Mouse (Mus musculus): ENCODE data around the gene Muc13. TPM values are rescaled to one million over a fixed set of nuclear protein-coding genes. Genes with fewer than 3 reads are reported as not detected.

Gene Muc13
- polyA plus RNA-seq, 1 experiment = 0.02 TPM

GRCm38 (mm10) chr16:33747994-33748393 is 45.8 kb upstream of the Muc13 start:
- Histone ChIP-seq H3K79me3 (ENCODE audit: low read depth) (no peaks in the 10 kb centered on the region), H3K36me3 (ENCODE audit: control insufficient read depth, insufficient read depth) (peaks cover 7% of the 10 kb centered on the region), H3K4me3 (ENCODE audit: insufficient read depth, poor library complexity, severe bottlenecking) (no peak overlapping the region), H3K27me3 (ENCODE audit: control insufficient read depth, insufficient read depth, insufficient read length) (no peaks in the 10 kb centered on the region), H3K79me2 (ENCODE audit: control insufficient read depth, insufficient read depth) (no peaks in the 10 kb centered on the region), H3ac (ENCODE audit: control insufficient read depth, insufficient read length, low read depth) (no peak overlapping the region)
- TF ChIP-seq MYOG (IDR thresholded peaks at IDR 0.05; ENCODE audit: control insufficient read depth, extremely low read depth, insufficient read length) (no peak), MYOD1 (IDR thresholded peaks at IDR 0.05; ENCODE audit: control insufficient read depth, insufficient read length, low read depth) (no peak), CEBPB (IDR thresholded peaks at IDR 0.05; ENCODE audit: low read depth) (no peak), CTCF (IDR thresholded peaks at IDR 0.05; ENCODE audit: control insufficient read depth, insufficient read depth, insufficient read length) (no peak), MAX (IDR thresholded peaks at IDR 0.05) (no peak), USF1 (IDR thresholded peaks at IDR 0.05; ENCODE audit: low read depth) (no peak), FOSL1 (IDR thresholded peaks at IDR 0.05; ENCODE audit: insufficient read depth, low read length, poor library complexity, severe bottlenecking) (no peak)

- Histone ChIP-seq H3ac (ENCODE audit: control insufficient read depth, insufficient read length, low read depth) (no peak overlapping the region), H3K79me3 (ENCODE audit: low read depth) (no peaks in the 10 kb centered on the region), H3K4me3 (ENCODE audit: insufficient read depth, poor library complexity, severe bottlenecking) (no peak overlapping the region), H3K36me3 (ENCODE audit: control insufficient read depth, insufficient read depth) (peaks cover 18% of the 10 kb centered on the region), H3K79me2 (ENCODE audit: control insufficient read depth, insufficient read depth) (no peaks in the 10 kb centered on the region), H3K27me3 (ENCODE audit: control insufficient read depth, insufficient read depth, insufficient read length) (no peaks in the 10 kb centered on the region)
- TF ChIP-seq MYOD1 (IDR thresholded peaks at IDR 0.05; ENCODE audit: control insufficient read depth, insufficient read length, low read depth) = no peak
- no peak for TF ChIP-seq USF1 (IDR thresholded peaks at IDR 0.05; ENCODE audit: low read depth)
- TF ChIP-seq CTCF (IDR thresholded peaks at IDR 0.05; ENCODE audit: control insufficient read depth, insufficient read depth, insufficient read length) = no peak
- no peak for TF ChIP-seq CEBPB (IDR thresholded peaks at IDR 0.05; ENCODE audit: low read depth)
- TF ChIP-seq FOSL1 (IDR thresholded peaks at IDR 0.05; ENCODE audit: insufficient read depth, low read length, poor library complexity, severe bottlenecking) = no peak
- TF ChIP-seq MYOG (IDR thresholded peaks at IDR 0.05; ENCODE audit: control insufficient read depth, extremely low read depth, insufficient read length) = no peak
- TF ChIP-seq MAX (IDR thresholded peaks at IDR 0.05) = no peak
These were observed 42.7 kb upstream of the Muc13 start for GRCm38 (mm10) chr16:33751152-33751551.

GRCm38 (mm10) chr16:33751590-33751989 is 42.2 kb upstream of the Muc13 start:
- H3K79me3 ChIP-seq (ENCODE audit: low read depth) = no peaks in the 10 kb centered on the region
- TF ChIP-seq FOSL1 (IDR thresholded peaks at IDR 0.05; ENCODE audit: insufficient read depth, low read length, poor library complexity, severe bottlenecking) (no peak), CEBPB (IDR thresholded peaks at IDR 0.05; ENCODE audit: low read depth) (no peak), MYOD1 (IDR thresholded peaks at IDR 0.05; ENCODE audit: control insufficient read depth, insufficient read length, low read depth) (no peak), MYOG (IDR thresholded peaks at IDR 0.05; ENCODE audit: control insufficient read depth, extremely low read depth, insufficient read length) (no peak), MAX (IDR thresholded peaks at IDR 0.05) (no peak), USF1 (IDR thresholded peaks at IDR 0.05; ENCODE audit: low read depth) (no peak), CTCF (IDR thresholded peaks at IDR 0.05; ENCODE audit: control insufficient read depth, insufficient read depth, insufficient read length) (no peak)
- no peak overlapping the region for H3K4me3 ChIP-seq (ENCODE audit: insufficient read depth, poor library complexity, severe bottlenecking)
- no peak overlapping the region for H3ac ChIP-seq (ENCODE audit: control insufficient read depth, insufficient read length, low read depth)
- H3K79me2 ChIP-seq (ENCODE audit: control insufficient read depth, insufficient read depth) = no peaks in the 10 kb centered on the region
- H3K27me3 ChIP-seq (ENCODE audit: control insufficient read depth, insufficient read depth, insufficient read length) = no peaks in the 10 kb centered on the region
- peaks cover 22% of the 10 kb centered on the region for H3K36me3 ChIP-seq (ENCODE audit: control insufficient read depth, insufficient read depth)

- Histone ChIP-seq H3K4me3 (ENCODE audit: insufficient read depth, poor library complexity, severe bottlenecking) (no peak overlapping the region), H3K36me3 (ENCODE audit: control insufficient read depth, insufficient read depth) (peaks cover 22% of the 10 kb centered on the region), H3K79me2 (ENCODE audit: control insufficient read depth, insufficient read depth) (no peaks in the 10 kb centered on the region), H3K79me3 (ENCODE audit: low read depth) (no peaks in the 10 kb centered on the region), H3ac (ENCODE audit: control insufficient read depth, insufficient read length, low read depth) (no peak overlapping the region), H3K27me3 (ENCODE audit: control insufficient read depth, insufficient read depth, insufficient read length) (no peaks in the 10 kb centered on the region)
- TF ChIP-seq CTCF (IDR thresholded peaks at IDR 0.05; ENCODE audit: control insufficient read depth, insufficient read depth, insufficient read length) = no peak
- no peak for TF ChIP-seq FOSL1 (IDR thresholded peaks at IDR 0.05; ENCODE audit: insufficient read depth, low read length, poor library complexity, severe bottlenecking)
- TF ChIP-seq MAX (IDR thresholded peaks at IDR 0.05) = no peak
- no peak for TF ChIP-seq MYOD1 (IDR thresholded peaks at IDR 0.05; ENCODE audit: control insufficient read depth, insufficient read length, low read depth)
These were observed 40.8 kb upstream of the Muc13 start for GRCm38 (mm10) chr16:33752904-33753578.

GRCm38 (mm10) chr16:33755293-33755692 is 38.5 kb upstream of the Muc13 start:
- Histone ChIP-seq H3K36me3 (ENCODE audit: control insufficient read depth, insufficient read depth) (peaks cover 22% of the 10 kb centered on the region), H3K79me2 (ENCODE audit: control insufficient read depth, insufficient read depth) (no peaks in the 10 kb centered on the region), H3K27me3 (ENCODE audit: control insufficient read depth, insufficient read depth, insufficient read length) (no peaks in the 10 kb centered on the region), H3K79me3 (ENCODE audit: low read depth) (no peaks in the 10 kb centered on the region), H3K4me3 (ENCODE audit: insufficient read depth, poor library complexity, severe bottlenecking) (no peak overlapping the region), H3ac (ENCODE audit: control insufficient read depth, insufficient read length, low read depth) (no peak overlapping the region)
- TF ChIP-seq MYOG (IDR thresholded peaks at IDR 0.05; ENCODE audit: control insufficient read depth, extremely low read depth, insufficient read length) (no peak), FOSL1 (IDR thresholded peaks at IDR 0.05; ENCODE audit: insufficient read depth, low read length, poor library complexity, severe bottlenecking) (no peak), CEBPB (IDR thresholded peaks at IDR 0.05; ENCODE audit: low read depth) (no peak), CTCF (IDR thresholded peaks at IDR 0.05; ENCODE audit: control insufficient read depth, insufficient read depth, insufficient read length) (no peak), MYOD1 (IDR thresholded peaks at IDR 0.05; ENCODE audit: control insufficient read depth, insufficient read length, low read depth) (no peak), MAX (IDR thresholded peaks at IDR 0.05) (no peak), USF1 (IDR thresholded peaks at IDR 0.05; ENCODE audit: low read depth) (no peak)
